In the genomic region with DNA sequence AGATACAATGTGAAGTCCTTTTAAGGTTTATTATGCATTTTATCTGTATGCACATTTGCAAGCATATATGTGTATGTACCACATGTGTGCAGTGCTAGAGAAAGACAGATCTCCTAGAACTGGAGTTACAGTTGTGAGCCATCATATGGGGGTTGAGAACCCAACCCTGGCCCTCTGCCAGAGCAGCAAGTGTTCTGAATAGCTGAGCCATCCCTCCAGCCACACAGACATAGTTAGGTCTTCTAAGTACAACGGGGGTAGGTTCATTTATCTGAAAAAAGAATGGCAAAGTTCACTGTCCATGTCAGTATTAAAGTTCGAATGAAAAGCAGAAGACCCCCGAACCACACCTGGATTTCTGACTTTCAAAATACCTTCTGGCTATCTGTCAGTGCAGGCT, we compare ENCODE assay signal across 24 mouse cellular contexts. TPM values are rescaled to one million over a fixed set of nuclear protein-coding genes. Genes with fewer than 3 reads are reported as not detected.
DNase-seq lines count a peak whose midpoint lies in the region; ATAC-seq and TF ChIP-seq lines count a peak whose summit lies in the region.
"Had no signal": no experiment of that assay in that cellular context is flagged by ENCODE, and none has a peak within 500 bp of the region (broad histone marks: within the 10 kb centered on the region; RNA-seq: fewer than 3 reads in every experiment).

No protein-coding gene starts in this region.

- H3K4me2 ChIP-seq in hindbrain, postnatal 0 days (ENCODE audit: low read depth, low read length): no peak overlapping the region
- H3K4me2 ChIP-seq in hindbrain, embryonic 11.5 days (replicated peaks; ENCODE audit: low read depth, low read length): no peak overlapping the region
- H3K4me2 ChIP-seq in midbrain, embryonic 14.5 days (ENCODE audit: low read length): no peak overlapping the region
- no peak overlapping the region for H3K4me2 ChIP-seq in midbrain, embryonic 15.5 days
- peak overlapping the region; percentile 24 for H3K4me2 ChIP-seq in liver, embryonic 16.5 days (ENCODE audit: low read depth, low read length)
- H3K4me2 ChIP-seq: embryonic facial prominence, embryonic 15.5 days; heart, embryonic 15.5 days; liver, embryonic 13.5 days; midbrain, embryonic 13.5 days; neural tube, embryonic 12.5 days had no signal

- DNase-seq in cerebellum, postnatal 14 days: peak; percentile 14 to 26
- no peak for DNase-seq in cerebellum, adult 18-20 months
- DNase-seq in hindbrain, postnatal 0 days (ENCODE audit: low spot score): peak; percentile 15
- no peak for DNase-seq in hindbrain, embryonic 11.5 days (ENCODE audit: low spot score)
- peak; percentile 17 for DNase-seq in midbrain, embryonic 14.5 days
- DNase-seq in thymus, adult 2 months: no peak
- DNase-seq: cerebellum, adult 8-10 months; gastrocnemius, postnatal 25 days; heart, postnatal 36 days; kidney, adult 8-10 months; kidney, postnatal 10 days; liver, embryonic 13.5 days; lung, postnatal 14 days; retina, postnatal 1 day had no signal

- H3K4me3 ChIP-seq in hindbrain, postnatal 0 days (ENCODE audit: low read length): no peak overlapping the region
- no peak overlapping the region for H3K4me3 ChIP-seq in hindbrain, embryonic 11.5 days (ENCODE audit: low read depth, low read length)
- no peak overlapping the region for H3K4me3 ChIP-seq in midbrain, embryonic 14.5 days (replicated peaks; ENCODE audit: low read depth, low read length)
- no peak overlapping the region for H3K4me3 ChIP-seq in midbrain, embryonic 15.5 days
- H3K4me3 ChIP-seq in liver, embryonic 16.5 days (ENCODE audit: low read depth, low read length): no peak overlapping the region
- no peak overlapping the region for H3K4me3 ChIP-seq in thymus, adult 2 months (ENCODE audit: control insufficient read depth, insufficient read depth, low read length)
- H3K4me3 ChIP-seq: embryonic facial prominence, embryonic 15.5 days; heart, embryonic 15.5 days; liver, embryonic 13.5 days; midbrain, embryonic 13.5 days; neural tube, embryonic 12.5 days had no signal

- WGBS in hindbrain, postnatal 0 days: 68% methylated on average over 3 of the region's 3 CpGs
- WGBS in hindbrain, embryonic 11.5 days: 76% methylated on average over 3 of the region's 3 CpGs
- 78% methylated on average over 3 of the region's 3 CpGs for WGBS in midbrain, embryonic 14.5 days
- WGBS in midbrain, embryonic 15.5 days: 74% methylated on average over 3 of the region's 3 CpGs
- 43% methylated on average over 3 of the region's 3 CpGs for WGBS in liver, embryonic 16.5 days (ENCODE audit: insufficient replicate concordance)
- WGBS in thymus, adult 2 months: 85% methylated on average over 3 of the region's 3 CpGs

- no peak for TF ChIP-seq CTCF in hindbrain, postnatal 0 days (IDR thresholded peaks at IDR 0.05; ENCODE audit: low read depth)
- TF ChIP-seq CTCF in thymus, adult 2 months (IDR thresholded peaks at IDR 0.05; ENCODE audit: borderline replicate concordance, control insufficient read depth, extremely low read depth, insufficient read depth, low read length, poor library complexity): no peak

- no peak overlapping the region for H3K27ac ChIP-seq in hindbrain, postnatal 0 days
- no peak overlapping the region for H3K27ac ChIP-seq in hindbrain, embryonic 11.5 days (ENCODE audit: low read depth, low read length)
- H3K27ac ChIP-seq in midbrain, embryonic 14.5 days (replicated peaks; ENCODE audit: low read depth, low read length): no peak overlapping the region
- H3K27ac ChIP-seq in midbrain, embryonic 15.5 days: no peak overlapping the region
- H3K27ac ChIP-seq in liver, embryonic 16.5 days (ENCODE audit: low read length): no peak overlapping the region
- no peak overlapping the region for H3K27ac ChIP-seq in thymus, adult 2 months (ENCODE audit: control insufficient read depth, insufficient read depth, low read length)
- H3K27ac ChIP-seq: embryonic facial prominence, embryonic 15.5 days; heart, embryonic 15.5 days; liver, embryonic 13.5 days; midbrain, embryonic 13.5 days; neural tube, embryonic 12.5 days had no signal

- H3K9ac ChIP-seq in hindbrain, postnatal 0 days (replicated peaks; ENCODE audit: low read length): no peak overlapping the region
- no peak overlapping the region for H3K9ac ChIP-seq in hindbrain, embryonic 11.5 days (ENCODE audit: low read depth, low read length)
- H3K9ac ChIP-seq in midbrain, embryonic 14.5 days (replicated peaks; ENCODE audit: low read length): no peak overlapping the region
- H3K9ac ChIP-seq in midbrain, embryonic 15.5 days: no peak overlapping the region
- no peak overlapping the region for H3K9ac ChIP-seq in liver, embryonic 16.5 days (ENCODE audit: low read depth, low read length)
- H3K9ac ChIP-seq: embryonic facial prominence, embryonic 15.5 days; heart, embryonic 15.5 days; liver, embryonic 13.5 days; midbrain, embryonic 13.5 days; neural tube, embryonic 12.5 days had no signal

- TF ChIP-seq POLR2A in thymus, adult 2 months (IDR thresholded peaks at IDR 0.05; ENCODE audit: control insufficient read depth, extremely low read depth, insufficient read depth, low read length, poor library complexity): no peak

- H3K27me3 ChIP-seq in hindbrain, postnatal 0 days (ENCODE audit: insufficient read depth, low read length): no peaks in the 10 kb centered on the region
- H3K27me3 ChIP-seq in hindbrain, embryonic 11.5 days (ENCODE audit: control insufficient read depth, insufficient read depth, low read length): no peaks in the 10 kb centered on the region
- no peaks in the 10 kb centered on the region for H3K27me3 ChIP-seq in midbrain, embryonic 14.5 days (ENCODE audit: control insufficient read depth, insufficient read depth, low read length)
- no peaks in the 10 kb centered on the region for H3K27me3 ChIP-seq in midbrain, embryonic 15.5 days (replicated peaks)
- H3K27me3 ChIP-seq in liver, embryonic 16.5 days (ENCODE audit: control insufficient read depth, insufficient read depth, low read depth, low read length): no peaks in the 10 kb centered on the region
- H3K27me3 ChIP-seq in thymus, adult 2 months (ENCODE audit: control insufficient read depth, insufficient read depth, low read length): no peaks in the 10 kb centered on the region
- H3K27me3 ChIP-seq: embryonic facial prominence, embryonic 15.5 days; heart, embryonic 15.5 days; liver, embryonic 13.5 days; midbrain, embryonic 13.5 days; neural tube, embryonic 12.5 days had no signal

- no peak for ATAC-seq in hindbrain, postnatal 0 days
- ATAC-seq in hindbrain, embryonic 11.5 days (ENCODE audit: low FRiP score): no peak
- ATAC-seq in midbrain, embryonic 14.5 days (ENCODE audit: low FRiP score, low TSS enrichment): no peak
- no peak for ATAC-seq in midbrain, embryonic 15.5 days (replicated peaks)
- no peak for ATAC-seq in liver, embryonic 16.5 days (ENCODE audit: low read depth)
- ATAC-seq: CD4-positive, CD25-positive, alpha-beta regulatory T cell, adult 4 months; forebrain, embryonic 16.5 days; midbrain, embryonic 13.5 days had no signal

- H3K9me3 ChIP-seq in hindbrain, postnatal 0 days (ENCODE audit: low read length): no peaks in the 10 kb centered on the region
- H3K9me3 ChIP-seq in hindbrain, embryonic 11.5 days (ENCODE audit: control insufficient read depth, low read length): no peaks in the 10 kb centered on the region
- H3K9me3 ChIP-seq in midbrain, embryonic 14.5 days (ENCODE audit: control insufficient read depth, low read length): no peaks in the 10 kb centered on the region
- no peaks in the 10 kb centered on the region for H3K9me3 ChIP-seq in midbrain, embryonic 15.5 days
- H3K9me3 ChIP-seq in liver, embryonic 16.5 days (replicated peaks; ENCODE audit: control insufficient read depth, low read length): no peaks in the 10 kb centered on the region
- H3K9me3 ChIP-seq: embryonic facial prominence, embryonic 15.5 days; heart, embryonic 15.5 days; liver, embryonic 13.5 days; midbrain, embryonic 13.5 days; neural tube, embryonic 12.5 days had no signal

- H3K36me3 ChIP-seq in hindbrain, postnatal 0 days (ENCODE audit: insufficient read depth, low read length): no peaks in the 10 kb centered on the region
- no peaks in the 10 kb centered on the region for H3K36me3 ChIP-seq in hindbrain, embryonic 11.5 days (ENCODE audit: control insufficient read depth, insufficient read depth, low read length)
- H3K36me3 ChIP-seq in midbrain, embryonic 14.5 days (ENCODE audit: control insufficient read depth, insufficient read depth, low read length): no peaks in the 10 kb centered on the region
- no peaks in the 10 kb centered on the region for H3K36me3 ChIP-seq in midbrain, embryonic 15.5 days (replicated peaks)
- H3K36me3 ChIP-seq in liver, embryonic 16.5 days (ENCODE audit: control insufficient read depth, insufficient read depth): no peaks in the 10 kb centered on the region
- H3K36me3 ChIP-seq in thymus, adult 2 months (ENCODE audit: control insufficient read depth, insufficient read depth, low read length): no peaks in the 10 kb centered on the region
- H3K36me3 ChIP-seq: embryonic facial prominence, embryonic 15.5 days; heart, embryonic 15.5 days; liver, embryonic 13.5 days; midbrain, embryonic 13.5 days; neural tube, embryonic 12.5 days had no signal

- no peaks in the 10 kb centered on the region for H3K4me1 ChIP-seq in hindbrain, postnatal 0 days (ENCODE audit: insufficient read depth, low read length)
- H3K4me1 ChIP-seq in hindbrain, embryonic 11.5 days (replicated peaks; ENCODE audit: control insufficient read depth, insufficient read depth, low read length): no peaks in the 10 kb centered on the region
- H3K4me1 ChIP-seq in midbrain, embryonic 14.5 days (ENCODE audit: control insufficient read depth, insufficient read depth, low read length): no peaks in the 10 kb centered on the region; the same call in 1 of the 2 replicates
- H3K4me1 ChIP-seq in midbrain, embryonic 15.5 days: no peaks in the 10 kb centered on the region; the same call in 1 of the 2 replicates
- no peaks in the 10 kb centered on the region for H3K4me1 ChIP-seq in liver, embryonic 16.5 days (ENCODE audit: control insufficient read depth, low read depth, low read length)
- H3K4me1 ChIP-seq in thymus, adult 2 months (replicated peaks; ENCODE audit: control insufficient read depth, insufficient read depth, low read length): no peaks in the 10 kb centered on the region
- H3K4me1 ChIP-seq: embryonic facial prominence, embryonic 15.5 days; heart, embryonic 15.5 days; liver, embryonic 13.5 days; midbrain, embryonic 13.5 days; neural tube, embryonic 12.5 days had no signal

RNA-seq across cellular contexts. Expression of gene Stac, which starts 48.9 kb away (rescaled TPM):
- total RNA-seq in hindbrain, postnatal 0 days (2014; rRNA removed): 12.0 and 24.6 TPM in 2 replicates
- polyA plus RNA-seq in hindbrain, postnatal 0 days (2015; fragmentation: Nextera tagmentation; extraction: Ambion mirVana): 12.5 and 13.8 TPM in 2 replicates
- polyA plus RNA-seq in hindbrain, embryonic 11.5 days (2014; fragmentation: Nextera tagmentation; extraction: Ambion mirVana): 0.14 and 0.35 TPM in 2 replicates
- 3.1 and 4.8 TPM in 2 replicates for polyA plus RNA-seq in midbrain, embryonic 14.5 days (2014; fragmentation: Nextera tagmentation; extraction: Ambion mirVana)
- 5.1 and 5.8 TPM in 2 replicates for polyA plus RNA-seq in midbrain, embryonic 15.5 days (2015; fragmentation: Nextera tagmentation; extraction: Ambion mirVana)
- 0.04 and 0.07 TPM in 2 replicates for polyA plus RNA-seq in liver, embryonic 16.5 days (2015; fragmentation: Nextera tagmentation; extraction: Ambion mirVana)
- 1.4 and 4.0 TPM in 2 replicates for polyA plus RNA-seq in thymus, adult 2 months (2012; rRNA removed)
- total RNA-seq: common myeloid progenitor, adult 5-6 weeks; megakaryocyte progenitor cell, adult 5-6 weeks had no signal
- polyA plus RNA-seq: CD4-positive, CD25-positive, alpha-beta regulatory T cell, adult 4 months had no signal

Comparison
In these comparisons a context has a peak if more than half of its experiments do, and no peak if none do; other contexts are left out.
1. DNase-seq: peak in cerebellum, postnatal 14 days (2 of 2), hindbrain, postnatal 0 days (single experiment) and midbrain, embryonic 14.5 days (single experiment); none in cerebellum, adult 18-20 months (0 of 2), hindbrain, embryonic 11.5 days (single experiment) and thymus, adult 2 months (single experiment).